Mouse (Mus musculus) liver, adult 2 months (tissue): ENCODE measurements around the gene Dct.

Source experiments
- CTCF ChIP-seq: fragments of 200-500 bp; IDR thresholded peaks from 2 replicates; pipeline ENCODE4 v1.5.1; 2011; ENCODE audit warnings: low read depth, low read length, control low read depth
- POLR2A ChIP-seq: fragments of 200-500 bp; IDR thresholded peaks from 2 replicates; pipeline ENCODE4 v1.6.1; 2011; ENCODE audit warnings: low read length, control low read depth; ENCODE audit not compliant: insufficient read depth; ENCODE audit errors: extremely low read depth

- TF ChIP-seq CTCF = no peak
- no peak for TF ChIP-seq POLR2A
Observed at GRCm38 (mm10) chr14:118061766-118062432, 9.9 kb upstream of the Dct start.
